Mouse (Mus musculus): ENCODE results near the gene Gabbr2. TPM values are rescaled to one million over a fixed set of nuclear protein-coding genes. Genes with fewer than 3 reads are reported as not detected.
A peak's percentile ranks its signal among the peaks of the same experiment; 100 is the strongest.
"Not testable (repeated sequence)": the region's sequence is repeated elsewhere in the genome, so short reads cannot be mapped to it uniquely, and the experiment has no call there.

Gene Gabbr2
- total RNA-seq, 2 experiments from 2014 or later: 203 to 209 TPM

DNA sequence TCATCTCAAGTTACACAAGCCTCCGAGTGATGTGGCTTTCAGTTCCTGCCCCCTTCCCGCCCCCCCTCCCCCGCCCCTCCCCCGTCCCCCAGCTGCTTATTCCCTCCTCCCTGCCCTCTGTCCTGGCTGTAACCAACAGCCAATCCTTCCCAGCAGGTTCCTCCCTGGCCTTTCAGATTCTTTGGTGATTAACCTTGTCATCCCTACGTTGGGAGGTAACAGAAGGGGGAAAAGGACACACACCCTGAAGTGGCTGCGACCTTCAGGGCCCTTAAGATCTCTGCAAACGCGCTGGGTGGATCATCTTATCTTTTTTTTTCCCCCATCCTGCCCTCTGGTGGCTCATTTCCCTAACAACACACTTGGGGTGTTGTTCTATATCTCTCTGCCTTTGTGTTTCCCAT is 326.3 kb downstream of the Gabbr2 start:
- DNase-seq (ENCODE audit: low spot score in 2 of 2): no peak

GRCm38 (mm10) chr4:46664123-46665009 is 327.3 kb downstream of the Gabbr2 start:
- peak in 1 of 2 experiments; percentile 41 for DNase-seq (ENCODE audit: low spot score in 2 of 2)

GRCm38 (mm10) chr4:46661433-46661832 is 330.2 kb downstream of the Gabbr2 start:
- DNase-seq (ENCODE audit: low spot score in 2 of 2): no peak

DNA sequence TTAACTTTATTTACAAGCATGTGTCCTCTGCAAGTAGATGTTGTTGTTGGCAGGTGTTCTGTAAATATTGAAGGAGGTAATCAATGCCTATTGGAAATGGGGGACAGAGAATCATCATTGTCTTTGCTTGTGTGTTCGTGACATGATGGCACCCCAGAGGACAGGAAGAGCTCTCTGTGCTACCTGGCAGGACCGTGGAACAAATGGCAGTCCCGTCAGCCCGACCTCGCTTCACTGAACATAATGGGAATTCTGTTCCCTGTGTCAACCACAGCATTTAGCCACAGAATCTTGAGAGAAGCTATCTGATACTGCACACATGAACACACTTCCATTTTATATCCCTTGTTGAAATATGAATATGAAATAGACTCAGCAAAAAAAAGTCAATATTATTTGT is 332.7 kb downstream of the Gabbr2 start:
- no peak for DNase-seq (ENCODE audit: low spot score in 2 of 2)

DNA sequence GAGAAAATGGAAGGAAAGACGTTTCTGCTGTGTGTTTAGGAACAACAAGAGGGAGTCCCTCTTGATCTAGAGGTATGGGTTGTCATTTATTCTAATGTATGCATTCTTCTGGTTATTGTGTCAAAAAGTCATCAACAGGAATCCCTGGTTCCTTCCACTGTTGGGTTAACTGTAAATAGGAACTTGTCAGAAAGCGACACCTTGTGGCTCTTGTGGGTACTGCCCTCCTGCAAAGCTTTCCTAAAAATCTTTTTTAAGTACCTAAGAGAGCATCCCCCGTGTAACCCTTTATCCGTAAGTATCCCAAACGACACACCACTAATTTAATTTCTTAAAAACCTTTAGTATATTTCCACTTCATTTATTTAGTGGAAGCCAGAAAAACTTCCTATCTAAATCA is 334.6 kb downstream of the Gabbr2 start:
- DNase-seq (ENCODE audit: low spot score in 2 of 2): peak; percentile 55 to 86

GRCm38 (mm10) chr4:46655956-46656355 is 335.7 kb downstream of the Gabbr2 start:
- no peak for DNase-seq (ENCODE audit: low spot score in 2 of 2)

- no peak for DNase-seq (ENCODE audit: low spot score in 2 of 2)
Observed at GRCm38 (mm10) chr4:46655298-46655697, 336.4 kb downstream of the Gabbr2 start.

DNA sequence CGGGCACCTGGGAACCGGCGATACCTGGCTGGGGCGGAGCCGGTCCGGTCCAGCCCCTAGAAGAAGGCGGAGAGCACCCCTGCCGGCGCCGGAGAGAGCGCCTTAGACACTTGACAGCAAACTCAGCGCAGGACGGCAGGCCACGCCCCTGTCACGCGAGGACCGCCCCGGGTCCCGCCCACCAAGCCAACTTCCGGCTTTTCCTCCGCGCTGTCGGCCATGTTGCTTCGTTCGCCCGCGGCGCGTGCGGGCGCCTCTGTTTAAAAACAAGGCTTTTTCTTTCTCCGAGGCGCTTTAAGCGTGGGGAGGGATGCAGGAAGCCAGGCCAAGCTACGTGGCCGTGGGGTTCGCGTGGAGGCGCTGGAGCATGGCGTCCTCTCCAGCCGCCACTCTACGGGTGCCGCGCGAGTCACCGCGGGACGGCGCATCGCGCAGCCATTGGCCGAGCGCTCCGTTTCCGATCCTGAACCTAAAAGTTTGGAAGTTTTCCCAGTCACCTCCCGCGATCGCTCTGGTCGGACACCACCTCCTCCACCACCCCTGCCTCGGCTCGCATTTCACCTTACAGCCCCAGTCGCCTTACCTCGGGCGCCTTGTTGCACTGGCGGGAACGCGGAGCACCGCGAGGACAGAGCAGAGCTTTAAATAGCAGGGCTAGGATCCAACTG is 341.5 kb downstream of the Gabbr2 start, which contains the start of gene Tbc1d2:
TSS of gene Tbc1d2 (minus strand) at position 124 of the 668 bp plus-strand sequence.
- DNase-seq (ENCODE audit: low spot score in 2 of 2): peak; percentile 90 to 96

DNA sequence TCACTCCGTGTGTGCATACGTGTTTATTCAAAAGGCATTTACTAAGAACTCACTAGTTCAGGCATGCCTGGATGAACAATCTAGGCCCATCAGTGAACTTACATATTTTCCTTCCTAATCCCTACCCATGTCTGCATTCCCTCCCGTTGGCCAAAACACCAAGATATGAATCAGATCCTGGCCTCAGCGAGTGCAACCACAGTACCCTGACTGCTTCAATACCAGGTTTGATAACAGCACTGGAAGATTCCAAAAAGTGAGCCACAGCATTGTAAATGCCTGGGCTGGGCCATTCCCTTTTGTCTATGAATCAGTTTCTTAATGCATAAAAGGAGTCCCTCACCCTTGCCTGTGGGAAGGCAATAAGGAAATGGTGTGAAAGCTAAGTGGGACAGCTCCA is 342.5 kb downstream of the Gabbr2 start:
- no peak for DNase-seq (ENCODE audit: low spot score in 2 of 2)

DNA sequence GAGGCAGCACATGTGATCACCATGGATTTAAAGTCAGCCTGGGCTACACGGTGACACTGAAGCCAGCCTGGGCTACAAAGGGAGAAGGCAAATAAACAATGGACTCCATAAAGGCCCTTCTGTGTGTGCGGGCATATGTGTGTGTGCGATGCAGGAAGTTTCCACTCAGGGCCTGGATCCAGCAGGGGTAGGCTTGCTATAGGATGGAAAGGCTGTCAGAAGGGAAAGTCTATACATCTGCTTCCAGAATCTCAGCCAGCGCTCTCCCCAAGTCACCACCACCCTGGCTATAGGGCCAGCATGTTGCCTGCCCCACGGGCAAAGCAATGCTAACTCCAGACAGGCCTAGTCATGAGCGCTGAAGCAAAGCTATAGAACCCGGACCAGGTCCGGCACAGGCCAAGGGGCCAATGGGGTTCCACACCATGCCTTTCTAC is 348.0 kb downstream of the Gabbr2 start:
- no peak for DNase-seq (ENCODE audit: low spot score in 2 of 2)

- no peak for DNase-seq (ENCODE audit: low spot score in 2 of 2)
Observed at GRCm38 (mm10) chr4:46642924-46643675, 348.6 kb downstream of the Gabbr2 start.

DNA sequence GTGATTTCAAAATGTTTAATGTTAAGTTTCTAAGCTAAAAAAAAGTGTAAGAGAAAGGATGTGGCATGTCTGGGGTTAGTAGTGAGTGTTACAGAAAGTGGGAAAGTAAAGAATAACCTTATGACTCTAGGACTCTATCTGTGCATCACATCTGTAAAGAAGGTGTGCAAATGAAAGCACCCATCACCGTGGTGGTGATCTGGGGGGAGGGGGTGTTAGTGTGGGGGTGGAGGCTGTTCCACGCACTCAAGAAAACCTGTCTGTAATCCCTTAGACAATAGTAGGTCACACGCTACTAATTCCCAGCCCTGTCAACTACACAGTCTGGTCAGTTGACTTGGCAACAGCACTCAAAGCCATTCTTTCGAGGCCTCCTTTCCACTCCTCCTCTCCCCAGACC is 350.4 kb downstream of the Gabbr2 start:
- no peak for DNase-seq (ENCODE audit: low spot score in 2 of 2)

DNA sequence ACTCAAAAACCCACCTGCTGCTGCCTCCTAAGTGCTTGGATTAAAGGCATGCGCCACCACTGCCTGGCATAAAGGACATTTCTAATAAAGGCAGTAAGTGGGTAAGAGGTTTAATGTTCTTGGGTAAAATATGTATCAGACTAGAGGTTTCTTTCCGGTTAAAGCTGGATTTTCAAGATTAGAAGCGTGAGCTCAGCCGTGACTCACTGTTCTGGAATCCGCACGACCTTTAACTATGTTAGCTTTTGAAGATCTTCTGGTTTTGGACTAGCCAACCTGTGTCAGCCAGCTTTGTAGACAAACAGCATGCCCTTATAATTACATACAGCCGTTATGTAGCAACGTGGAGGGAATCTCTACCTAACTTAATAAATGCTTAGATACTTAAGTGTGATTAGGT is 351.8 kb downstream of the Gabbr2 start:
- no peak for DNase-seq (ENCODE audit: low spot score in 2 of 2)

- DNase-seq (ENCODE audit: low spot score in 2 of 2): not testable (repeated sequence)
Observed at GRCm38 (mm10) chr4:46637250-46637649, 354.4 kb downstream of the Gabbr2 start.

- DNase-seq (ENCODE audit: low spot score in 2 of 2): no peak
Observed at GRCm38 (mm10) chr4:46635702-46636430, 355.8 kb downstream of the Gabbr2 start.

DNA sequence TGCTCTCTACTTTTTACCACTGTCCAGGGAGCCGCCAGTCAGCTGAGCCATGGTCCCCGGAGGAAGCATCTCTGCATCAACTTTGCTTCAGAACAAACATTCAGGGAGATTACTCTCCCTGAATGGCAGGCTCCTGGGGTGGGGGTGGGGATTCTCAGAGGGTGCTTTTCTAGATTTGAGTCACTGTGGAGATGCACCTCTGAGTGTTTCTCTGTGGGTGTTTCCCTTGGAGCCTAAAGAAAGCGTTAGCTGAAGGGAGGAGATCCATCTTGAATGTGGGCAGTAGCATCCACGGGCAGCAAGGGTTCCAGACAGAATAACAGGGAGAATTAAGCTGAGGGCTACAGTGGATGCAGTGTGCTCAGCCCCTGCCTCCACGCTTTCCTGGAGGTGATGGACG is 356.8 kb downstream of the Gabbr2 start:
- no peak for DNase-seq (ENCODE audit: low spot score in 2 of 2)

DNA sequence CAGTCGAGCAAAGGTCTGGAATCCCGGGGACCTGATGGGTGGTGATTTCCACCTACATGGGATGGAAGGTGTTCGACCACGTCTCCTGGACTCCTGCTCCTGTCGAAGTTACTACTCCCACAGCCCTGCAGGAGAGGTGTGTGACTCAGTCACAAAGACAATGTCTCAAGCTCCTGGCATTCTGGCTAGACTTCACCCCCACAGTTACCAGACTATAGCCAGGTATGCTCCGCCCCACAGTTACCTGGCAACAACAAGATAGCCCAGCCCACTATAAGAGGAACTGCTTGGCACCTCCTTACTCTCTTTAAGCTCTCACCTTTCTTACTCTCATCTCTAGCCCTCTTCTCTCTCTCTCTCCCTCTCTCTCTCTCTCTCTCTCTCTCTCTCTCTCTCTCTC is 358.1 kb downstream of the Gabbr2 start:
- not testable (repeated sequence) for DNase-seq (ENCODE audit: low spot score in 2 of 2)

GRCm38 (mm10) chr4:46632465-46632864 is 359.2 kb downstream of the Gabbr2 start:
- no peak for DNase-seq (ENCODE audit: low spot score in 2 of 2)

GRCm38 (mm10) chr4:46630390-46630789 is 361.3 kb downstream of the Gabbr2 start:
- DNase-seq (ENCODE audit: low spot score in 2 of 2): no peak

GRCm38 (mm10) chr4:46628873-46629272 is 362.8 kb downstream of the Gabbr2 start:
- DNase-seq (ENCODE audit: low spot score in 2 of 2): no peak

DNA sequence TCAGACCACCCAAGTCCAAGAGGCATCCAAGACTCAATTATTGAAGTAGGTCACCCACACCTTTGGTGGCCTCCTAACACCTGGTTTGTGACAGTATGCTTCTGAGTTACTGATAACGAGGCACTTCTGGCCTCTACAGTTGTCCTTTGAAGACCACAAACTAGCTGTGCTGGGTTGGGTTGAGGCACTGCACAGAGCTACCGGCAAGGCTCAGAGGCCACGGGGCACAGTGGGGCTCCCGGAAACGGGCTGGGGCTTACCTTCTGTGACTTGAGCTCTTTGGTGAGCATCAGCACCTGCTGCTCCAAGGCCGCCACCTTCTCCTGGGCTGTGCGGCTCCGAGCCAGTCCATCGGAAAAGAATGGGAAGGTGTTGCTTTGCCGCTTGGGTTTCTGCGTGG is 363.6 kb downstream of the Gabbr2 start:
- no peak for DNase-seq (ENCODE audit: low spot score in 2 of 2)
